Mouse (Mus musculus): ENCODE data around the gene Tle4. TPM values are rescaled to one million over a fixed set of nuclear protein-coding genes. Genes with fewer than 3 reads are reported as not detected.

Tle4 gene
- total and polyA plus RNA-seq, 3 experiments, result 18.9 to 27.7 (median 23.4) TPM

GRCm38 (mm10) chr19:14421691-14422090 is 176.2 kb downstream of the Tle4 start:
- H3K79me2 ChIP-seq (replicated peaks; ENCODE audit: control insufficient read depth, extremely low read depth, insufficient read depth, poor library complexity, severe bottlenecking), result no peaks in the 10 kb centered on the region
- TF ChIP-seq POLR2A (IDR thresholded peaks at IDR 0.05; ENCODE audit: low read depth, low read length) (no peak), SMC3 (IDR thresholded peaks at IDR 0.05; ENCODE audit: low read depth, low read length) (no peak), JUND (conservative IDR thresholded peaks at IDR 0.05; ENCODE audit: low read depth, low read length) (no peak), USF2 (conservative IDR thresholded peaks at IDR 0.05; ENCODE audit: low read depth, low read length) (no peak), MAFK (IDR thresholded peaks at IDR 0.05; ENCODE audit: insufficient replicate concordance, low read length) (no peak), JUN (IDR thresholded peaks at IDR 0.05; ENCODE audit: insufficient read depth, low read depth, low read length) (no peak), MAX (IDR thresholded peaks at IDR 0.05; ENCODE audit: low read length) (no peak), USF1 (IDR thresholded peaks at IDR 0.05; ENCODE audit: low read depth, low read length) (no peak), ZC3H11A (IDR thresholded peaks at IDR 0.05; ENCODE audit: low read depth, low read length) (no peak), POLR2AphosphoS2 (IDR thresholded peaks at IDR 0.05; ENCODE audit: low read depth, low read length) (no peak), RCOR1 (conservative IDR thresholded peaks at IDR 0.05; ENCODE audit: low read depth, low read length) (no peak), SIN3A (IDR thresholded peaks at IDR 0.05; ENCODE audit: low read length) (no peak)
- H3K4me3 ChIP-seq (replicated peaks in 1 of 3; ENCODE audit: low read depth in 2 of 3, low read length in 2 of 3, poor library complexity in 1 of 3), result no peak overlapping the region
- H3K27me3 ChIP-seq (replicated peaks), result no peaks in the 10 kb centered on the region
- no peak for DNase-seq (ENCODE audit: extremely low read depth)
- H3K27ac ChIP-seq (ENCODE audit: insufficient read depth, low read depth), result no peak overlapping the region
- H3K4me2 ChIP-seq (ENCODE audit: insufficient read depth, low read depth, poor library complexity, severe bottlenecking), result no peak overlapping the region
- H3K36me3 ChIP-seq (replicated peaks in 1 of 2; ENCODE audit: control insufficient read depth in 1 of 2, insufficient read depth in 1 of 2, low read length in 1 of 2), result no peaks in the 10 kb centered on the region
- dilution Hi-C loops (cut with MboI; ENCODE audit: extremely low pct_ligation_motif_present, extremely low pct_unique_long_range_greater_than_20kb, low sequenced_read_pairs) (no loop called here), in situ Hi-C loops (cut with MboI; ENCODE audit: low pct_ligation_motif_present, low pct_unique_long_range_greater_than_20kb, low sequenced_read_pairs) (no loop called here)
- H3K9ac ChIP-seq (ENCODE audit: insufficient read depth, low read depth), result no peak overlapping the region
- peaks cover 0 to 7% of the 10 kb centered on the region in 2 experiments; a peak in 1 of 4 replicates for H3K4me1 ChIP-seq (ENCODE audit: control insufficient read depth in 1 of 2, insufficient read depth in 2 of 2)
- no peaks in the 10 kb centered on the region for H3K9me3 ChIP-seq (replicated peaks; ENCODE audit: low read length)

GRCm38 (mm10) chr19:14419886-14420285 is 178.0 kb downstream of the Tle4 start:
- no peaks in the 10 kb centered on the region for H3K9me3 ChIP-seq (replicated peaks; ENCODE audit: low read length)
- no peaks in the 10 kb centered on the region for H3K79me2 ChIP-seq (replicated peaks; ENCODE audit: control insufficient read depth, extremely low read depth, insufficient read depth, poor library complexity, severe bottlenecking)
- H3K27me3 ChIP-seq (replicated peaks), result no peaks in the 10 kb centered on the region
- DNase-seq (ENCODE audit: extremely low read depth), result no peak
- no peaks in the 10 kb centered on the region for H3K36me3 ChIP-seq (replicated peaks in 1 of 2; ENCODE audit: control insufficient read depth in 1 of 2, insufficient read depth in 1 of 2, low read length in 1 of 2)
- TF ChIP-seq TCF12 (IDR thresholded peaks at IDR 0.05; ENCODE audit: low read depth, low read length) (no peak), SMC3 (IDR thresholded peaks at IDR 0.05; ENCODE audit: low read depth, low read length) (no peak), CTCF (conservative IDR thresholded peaks at IDR 0.05 in 1 of 2, IDR thresholded peaks at IDR 0.05 in 1 of 2; ENCODE audit: low read depth in 2 of 2, low read length in 2 of 2) (no peak), POLR2AphosphoS2 (IDR thresholded peaks at IDR 0.05; ENCODE audit: low read depth, low read length) (no peak), ZMIZ1 (IDR thresholded peaks at IDR 0.05; ENCODE audit: low read depth, low read length) (no peak), ETS1 (conservative IDR thresholded peaks at IDR 0.05; ENCODE audit: low read depth, low read length) (no peak), RCOR1 (conservative IDR thresholded peaks at IDR 0.05; ENCODE audit: low read depth, low read length) (no peak), TBP (conservative IDR thresholded peaks at IDR 0.05; ENCODE audit: low read depth, low read length) (no peak), GABPA (IDR thresholded peaks at IDR 0.05; ENCODE audit: insufficient replicate concordance, low read depth, low read length) (no peak), IRF4 (IDR thresholded peaks at IDR 0.05; ENCODE audit: low read depth, low read length) (no peak), MXI1 (IDR thresholded peaks at IDR 0.05; ENCODE audit: low read depth, low read length) (no peak), HCFC1 (IDR thresholded peaks at IDR 0.05; ENCODE audit: low read depth, low read length) (no peak), CHD2 (IDR thresholded peaks at IDR 0.05; ENCODE audit: low read length) (no peak), CHD1 (IDR thresholded peaks at IDR 0.05; ENCODE audit: low read depth, low read length) (no peak), SIN3A (IDR thresholded peaks at IDR 0.05; ENCODE audit: low read length) (no peak), UBTF (IDR thresholded peaks at IDR 0.05; ENCODE audit: low read depth, low read length) (no peak), MAZ (IDR thresholded peaks at IDR 0.05; ENCODE audit: low read depth, low read length) (no peak)
- no peaks in the 10 kb centered on the region for H3K4me1 ChIP-seq (ENCODE audit: control insufficient read depth in 1 of 2, insufficient read depth in 2 of 2)
- no peak overlapping the region for H3K4me3 ChIP-seq (replicated peaks in 1 of 3; ENCODE audit: low read depth in 2 of 3, low read length in 2 of 3, poor library complexity in 1 of 3)
- H3K4me2 ChIP-seq (ENCODE audit: insufficient read depth, low read depth, poor library complexity, severe bottlenecking), result no peak overlapping the region
- dilution Hi-C loops (cut with MboI; ENCODE audit: extremely low pct_ligation_motif_present, extremely low pct_unique_long_range_greater_than_20kb, low sequenced_read_pairs), result no loop called here
- H3K27ac ChIP-seq (ENCODE audit: insufficient read depth, low read depth), result no peak overlapping the region
- in situ Hi-C loops (cut with MboI; ENCODE audit: low pct_ligation_motif_present, low pct_unique_long_range_greater_than_20kb, low sequenced_read_pairs), result no loop called here
- H3K9ac ChIP-seq (ENCODE audit: insufficient read depth, low read depth), result no peak overlapping the region
